Mouse (Mus musculus) G1E (cell line): ENCODE measurements around the gene Arglu1.

Source experiments
- CTCF ChIP-seq: IDR thresholded peaks from 2 replicates; pipeline ENCODE4 v1.5.1; 2012; ENCODE audit warnings: low read depth, low read length, inconsistent platforms, mixed read lengths
- GATA1 ChIP-seq: IDR thresholded peaks from 2 replicates; pipeline ENCODE4 v1.6.1; 2012; ENCODE audit warnings: borderline replicate concordance, low read length, inconsistent platforms, mixed read lengths
- TAL1 ChIP-seq: conservative IDR thresholded peaks from 2 replicates; pipeline ENCODE4 v1.6.1; 2012; ENCODE audit warnings: low read depth, low read length, inconsistent platforms, mixed read lengths

DNA sequence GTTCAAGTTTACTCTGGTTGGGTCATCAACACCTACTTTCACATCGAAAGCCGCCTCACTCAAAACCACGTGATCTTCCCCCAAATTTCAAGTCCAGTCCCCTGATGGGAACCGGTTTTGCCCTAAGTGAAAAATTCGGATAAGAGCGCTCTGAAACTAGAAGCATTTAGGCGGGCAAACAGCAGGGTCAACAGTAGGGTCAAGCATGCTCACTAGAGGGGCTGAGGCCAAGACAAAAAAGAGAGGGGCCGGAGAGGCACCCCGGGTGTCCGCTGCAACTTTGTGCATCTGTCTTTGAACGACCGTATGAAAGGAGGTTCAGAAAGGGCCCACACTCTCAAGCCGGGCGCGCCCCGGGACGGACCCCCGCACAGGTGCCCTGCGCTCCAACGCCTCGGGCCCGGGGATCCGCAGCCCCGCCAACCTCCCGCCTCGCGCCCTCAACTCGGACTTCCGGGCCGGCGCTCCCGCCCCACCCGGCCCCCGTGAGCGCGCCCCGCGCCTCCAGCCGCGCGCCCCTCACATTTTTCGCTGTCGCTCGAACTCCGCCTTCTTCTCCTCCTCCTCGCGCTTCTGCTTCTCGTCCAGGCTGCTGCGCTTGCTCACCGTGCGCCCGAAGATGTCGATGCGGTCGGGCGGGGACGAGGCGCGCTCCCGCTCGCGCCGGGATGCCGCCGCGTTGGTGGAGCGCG lies 721 bp downstream of the Arglu1 start:
- TF ChIP-seq CTCF (no peak), GATA1 (no peak), TAL1 (no peak)
